Mouse (Mus musculus) limb, embryonic 14.5 days (tissue): ENCODE data around the gene Dst. TPM values are rescaled to one million over a fixed set of nuclear protein-coding genes. Genes with fewer than 3 reads are reported as not detected.

ENCODE experiments used
- ATAC-seq: fragments of 200-750 bp; cut with Nextera tagmentation; 2 replicates; pipeline ENCODE4 v1.8.0; 2017; ENCODE audit warnings: low read depth, moderate number of reproducible peaks, moderate TSS enrichment; ENCODE audit not compliant: low FRiP score
- DNase-seq: peaks from one replicate; pipeline ENCODE4 v3.0.0-alpha.2; 2015; ENCODE audit warnings: low spot score
- H3K27ac ChIP-seq: fragments of 300-500 bp; sonication (generic); replicated peaks from 2 replicates; pipeline ENCODE4 v1.5.1; 2014; ENCODE audit warnings: low read depth, mild to moderate bottlenecking, low read length, moderate library complexity, mixed read lengths
- H3K27me3 ChIP-seq: fragments of 300-500 bp; sonication (generic); 2 replicates; pipeline ENCODE4 v1.6.1; 2014; ENCODE audit warnings: low read length, mixed read lengths; ENCODE audit not compliant: control insufficient read depth, insufficient read depth
- H3K36me3 ChIP-seq: fragments of 300-500 bp; sonication (generic); 2 replicates; pipeline ENCODE4 v1.6.1; 2014; ENCODE audit warnings: mild to moderate bottlenecking, low read length, moderate library complexity, mixed read lengths; ENCODE audit not compliant: control insufficient read depth, insufficient read depth
- H3K4me1 ChIP-seq: fragments of 300-500 bp; sonication (generic); 2 replicates; pipeline ENCODE4 v1.6.1; 2014; ENCODE audit warnings: antibody characterized with exemption, low read length, mixed read lengths; ENCODE audit not compliant: control insufficient read depth, insufficient read depth
- H3K4me2 ChIP-seq: fragments of 300-500 bp; sonication (generic); replicated peaks from 2 replicates; pipeline ENCODE4 v1.6.1; 2014; ENCODE audit warnings: low read depth, mild to moderate bottlenecking, low read length, moderate library complexity; ENCODE audit not compliant: severe bottlenecking
- H3K4me3 ChIP-seq: fragments of 300-500 bp; sonication (generic); replicated peaks from 2 replicates; pipeline ENCODE4 v1.5.1; 2014; ENCODE audit warnings: low read length
- H3K9ac ChIP-seq: fragments of 300-500 bp; sonication (generic); 2 replicates; pipeline ENCODE4 v1.6.1; 2014; ENCODE audit warnings: mild to moderate bottlenecking, low read depth, low read length, moderate library complexity; ENCODE audit not compliant: severe bottlenecking
- H3K9me3 ChIP-seq: fragments of 300-500 bp; sonication (generic); 2 replicates; pipeline ENCODE4 v1.6.1; 2016; ENCODE audit warnings: low read length; ENCODE audit not compliant: control insufficient read depth
- POLR2A ChIP-seq: fragments of 200-500 bp; IDR thresholded peaks from 2 replicates; pipeline ENCODE4 v1.8.0; 2012; ENCODE audit warnings: inconsistent platforms, mild to moderate bottlenecking, moderate library complexity, borderline replicate concordance; ENCODE audit not compliant: insufficient read depth, insufficient read length; ENCODE audit errors: extremely low read depth
- WGBS: fragments of 180-500 bp; shearing (Covaris S2); extraction: QIAGEN DNeasy Blood & Tissue Kit; methylation state at CpG from one replicate; pipeline ENCODE4 v1.1.7; 2014; 5-methylcytosine and 5-hydroxymethylcytosine counted together
- polyA plus RNA-seq, 2 experiments: library from polyadenylated mRNA; depleted of rRNA in 1 of 2; stranded (reverse) in 1 of 2; unstranded in 1 of 2; fragments of >200 nt; fragmentation: Nextera tagmentation in 1 of 2; extraction: Ambion mirVana in 1 of 2; gene quantifications; 2 replicates each; pipeline versions ENCODE4 v1.2.1 to v1.2.3; 2012 to 2014

Gene Dst
- polyA plus RNA-seq, 2 experiments: 34.9 to 42.5 TPM

DNA sequence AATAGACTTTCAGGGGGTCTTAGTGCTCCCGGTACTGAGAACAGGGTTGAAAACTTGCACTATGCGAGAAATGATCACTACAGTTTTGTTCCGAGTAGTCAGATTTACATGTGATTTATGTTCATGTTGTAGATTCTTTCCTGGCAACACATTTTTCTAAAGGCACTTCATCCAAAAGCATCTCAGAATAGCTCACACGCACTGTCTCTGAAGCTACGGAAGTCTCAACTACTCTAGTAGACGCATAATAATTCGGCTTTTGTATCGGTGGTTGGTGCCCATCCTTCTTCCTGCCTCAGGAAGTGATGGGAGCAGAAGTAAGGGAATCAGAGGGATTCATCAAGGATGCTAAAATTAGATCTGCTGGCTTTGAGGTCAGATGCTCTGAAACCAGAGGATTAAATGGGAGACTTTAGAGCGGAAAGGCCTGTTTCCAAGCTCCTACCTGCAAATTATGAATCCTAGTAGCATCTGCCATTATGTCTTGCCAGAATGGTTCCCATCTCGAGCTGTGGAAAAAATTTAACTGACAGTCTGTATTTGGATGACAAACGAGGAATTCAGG is 32.4 kb downstream of the Dst start:
- H3K36me3 ChIP-seq: no peaks in the 10 kb centered on the region
- H3K9me3 ChIP-seq: no peaks in the 10 kb centered on the region
- whole genome bisulfite sequencing: 86% methylated on average over 11 of the region's 11 CpGs
- no peak overlapping the region for H3K4me2 ChIP-seq
- H3K4me3 ChIP-seq: no peak overlapping the region
- H3K4me1 ChIP-seq: no peaks in the 10 kb centered on the region
- no peak overlapping the region for H3K27ac ChIP-seq
- DNase-seq: no peak
- no peak overlapping the region for H3K9ac ChIP-seq
- no peak for ATAC-seq
- no peak for TF ChIP-seq POLR2A
- H3K27me3 ChIP-seq: no peaks in the 10 kb centered on the region

DNA sequence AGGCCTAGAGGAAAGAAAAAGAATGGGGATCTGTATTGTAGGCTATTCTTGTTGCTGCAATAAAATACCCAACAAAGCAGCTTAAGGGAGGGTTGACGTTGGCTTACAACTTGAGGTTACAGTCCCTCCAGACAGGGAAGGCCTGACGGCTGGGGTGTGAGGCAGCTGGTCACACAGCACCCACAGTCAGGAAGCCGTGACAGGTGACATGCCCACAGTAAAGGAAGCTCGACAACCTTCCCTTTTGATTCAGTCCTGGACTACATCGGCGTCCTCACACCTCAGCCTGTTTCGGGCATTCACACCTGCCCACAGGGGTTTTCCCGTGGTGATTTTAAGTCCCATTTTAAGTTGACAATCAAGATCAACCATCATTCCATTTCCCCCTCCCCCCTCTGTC is 34.6 kb downstream of the Dst start:
- Histone ChIP-seq H3K4me2 (no peak overlapping the region), H3K9me3 (no peaks in the 10 kb centered on the region), H3K4me3 (no peak overlapping the region), H3K9ac (no peak overlapping the region), H3K27me3 (no peaks in the 10 kb centered on the region), H3K36me3 (no peaks in the 10 kb centered on the region), H3K4me1 (no peaks in the 10 kb centered on the region), H3K27ac (no peak overlapping the region)
- WGBS: 87% methylated on average over 8 of the region's 8 CpGs
- no peak for TF ChIP-seq POLR2A
- ATAC-seq (no peak), DNase-seq (no peak)

DNA sequence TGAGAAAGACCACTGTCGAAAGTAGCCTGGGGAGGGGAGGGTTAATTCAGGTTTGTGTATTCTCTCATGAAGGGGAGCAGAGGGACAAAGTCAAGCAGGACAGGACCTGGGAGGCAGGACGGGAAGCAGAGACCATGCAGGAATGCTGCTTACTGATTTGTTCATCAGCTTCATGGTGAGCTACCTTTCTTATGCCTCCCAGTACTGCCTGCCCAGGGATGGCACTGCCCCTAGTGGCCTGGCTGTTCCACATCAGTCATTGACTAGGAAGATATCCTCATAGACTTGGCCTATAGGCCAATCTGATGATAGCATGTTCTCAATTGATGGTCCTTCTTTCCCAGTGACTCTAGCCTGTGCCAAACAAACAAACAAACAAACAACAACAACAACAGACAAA is 35.9 kb downstream of the Dst start:
- ATAC-seq (no peak), DNase-seq (no peak)
- Histone ChIP-seq H3K4me2 (no peak overlapping the region), H3K36me3 (no peaks in the 10 kb centered on the region), H3K9ac (no peak overlapping the region), H3K27ac (no peak overlapping the region), H3K27me3 (no peaks in the 10 kb centered on the region), H3K9me3 (no peaks in the 10 kb centered on the region), H3K4me1 (no peaks in the 10 kb centered on the region), H3K4me3 (no peak overlapping the region)
- no peak for TF ChIP-seq POLR2A
- 94% methylated on average over 2 of the region's 2 CpGs for WGBS

DNA sequence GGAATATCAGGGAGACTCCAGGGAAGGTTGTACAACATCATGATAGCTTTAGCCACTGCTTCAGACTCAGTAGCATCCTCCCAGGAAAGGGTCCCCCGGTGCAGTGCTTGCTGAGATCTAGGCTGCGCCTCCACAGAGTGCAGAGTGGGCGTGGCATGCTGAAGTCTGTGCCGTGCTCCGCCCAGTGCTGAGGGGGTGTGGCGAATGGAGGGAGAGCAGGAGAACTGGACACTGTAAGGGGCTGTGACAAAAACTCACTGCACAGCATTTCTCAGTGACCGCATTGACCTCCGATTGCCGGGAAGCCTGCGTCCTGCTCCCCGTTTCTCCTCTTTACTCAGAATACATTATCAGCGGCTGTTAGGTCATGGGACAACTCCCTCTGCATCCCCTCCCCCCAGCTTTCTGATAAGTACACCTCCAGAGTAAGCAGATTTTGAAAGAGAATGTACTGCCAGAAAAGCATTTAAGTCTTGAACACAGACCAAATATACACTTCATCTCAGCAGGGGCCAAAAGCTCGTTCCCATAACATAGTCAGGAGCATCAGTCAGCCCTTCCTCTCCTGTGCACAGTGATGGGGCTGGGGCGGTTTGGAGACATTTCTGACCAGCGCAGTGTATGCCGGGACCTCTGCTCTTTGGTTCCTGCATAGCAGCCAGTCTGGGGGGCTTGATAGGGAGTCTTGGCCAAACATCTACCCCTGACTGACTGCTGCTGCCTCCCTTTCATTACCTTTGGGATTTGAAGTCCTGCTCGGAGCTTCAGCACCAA is 37.1 kb downstream of the Dst start:
- Histone ChIP-seq H3K36me3 (no peaks in the 10 kb centered on the region), H3K9me3 (no peaks in the 10 kb centered on the region), H3K4me3 (no peak overlapping the region), H3K4me1 (no peaks in the 10 kb centered on the region), H3K9ac (no peak overlapping the region), H3K27ac (no peak overlapping the region), H3K27me3 (no peaks in the 10 kb centered on the region), H3K4me2 (no peak overlapping the region)
- no peak for DNase-seq
- no peak for ATAC-seq
- WGBS: 78% methylated on average over 16 of the region's 17 CpGs
- no peak for TF ChIP-seq POLR2A

DNA sequence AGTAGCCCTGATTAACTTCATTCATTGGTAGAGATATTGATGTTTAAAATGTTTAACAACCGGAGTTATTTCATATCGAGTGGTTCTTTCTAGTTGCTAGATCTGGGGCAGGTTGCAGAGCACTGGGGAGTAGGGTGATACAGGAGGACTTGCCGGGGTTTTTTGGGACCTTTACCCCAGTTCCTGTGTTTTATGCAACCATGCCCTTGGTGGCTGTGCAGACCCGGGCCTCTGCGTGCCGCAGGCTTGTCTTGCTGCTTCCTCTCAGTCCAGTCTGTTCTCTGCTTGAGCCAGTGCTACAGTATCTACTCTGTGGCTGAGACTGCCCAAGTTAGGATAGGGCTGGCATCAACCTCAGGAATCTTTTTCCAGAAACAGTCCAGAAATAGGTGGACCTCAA is 37.7 kb downstream of the Dst start:
- no peak for ATAC-seq
- Histone ChIP-seq H3K4me2 (no peak overlapping the region), H3K27ac (no peak overlapping the region), H3K4me3 (no peak overlapping the region), H3K9me3 (no peaks in the 10 kb centered on the region), H3K9ac (no peak overlapping the region), H3K27me3 (no peaks in the 10 kb centered on the region), H3K36me3 (no peaks in the 10 kb centered on the region), H3K4me1 (no peaks in the 10 kb centered on the region)
- no peak for TF ChIP-seq POLR2A
- 90% methylated on average over 6 of the region's 6 CpGs for WGBS
- DNase-seq: no peak
